Mouse (Mus musculus): ENCODE results near the gene Slamf9. TPM values are rescaled to one million over a fixed set of nuclear protein-coding genes. Genes with fewer than 3 reads are reported as not detected.
A peak's percentile ranks its signal among the peaks of the same experiment; 100 is the strongest.

Gene Slamf9
- 0.19 and 0.38 TPM in 2 replicates for total RNA-seq (2014; rRNA removed)
- 0.20 and 0.29 TPM in 2 replicates for polyA plus RNA-seq (2015; fragmentation: Nextera tagmentation; extraction: Ambion mirVana)

- no peak for TF ChIP-seq CTCF (IDR thresholded peaks at IDR 0.05)
- no peaks in the 10 kb centered on the region for H3K9me3 ChIP-seq (ENCODE audit: low read length)
- ATAC-seq (ENCODE audit: low FRiP score) (no peak), DNase-seq (ENCODE audit: low spot score) (no peak)
- H3K4me1 ChIP-seq (ENCODE audit: insufficient read depth, low read length), result no peaks in the 10 kb centered on the region
- no peaks in the 10 kb centered on the region for H3K36me3 ChIP-seq (ENCODE audit: insufficient read depth, low read length)
- H3K27me3 ChIP-seq (ENCODE audit: insufficient read depth, low read length), result no peaks in the 10 kb centered on the region
- no peak within 1 kb of the TSS for H3K4me3 ChIP-seq (ENCODE audit: low read depth, low read length)
- H3K27ac ChIP-seq (ENCODE audit: low read depth, low read length), result no peak within 1 kb of the TSS
- no peak within 1 kb of the TSS for H3K4me2 ChIP-seq (ENCODE audit: low read depth, low read length, poor library complexity, severe bottlenecking)
- H3K9ac ChIP-seq (replicated peaks; ENCODE audit: low read length, poor library complexity, severe bottlenecking), result no peak within 1 kb of the TSS
- 74% methylated on average over 7 of the region's 7 CpGs for WGBS
These were observed at the start of gene Slamf9 for GRCm38 (mm10) chr1:172475054-172475741. Slamf9 (plus strand) TSS chr1:172475358.

DNA sequence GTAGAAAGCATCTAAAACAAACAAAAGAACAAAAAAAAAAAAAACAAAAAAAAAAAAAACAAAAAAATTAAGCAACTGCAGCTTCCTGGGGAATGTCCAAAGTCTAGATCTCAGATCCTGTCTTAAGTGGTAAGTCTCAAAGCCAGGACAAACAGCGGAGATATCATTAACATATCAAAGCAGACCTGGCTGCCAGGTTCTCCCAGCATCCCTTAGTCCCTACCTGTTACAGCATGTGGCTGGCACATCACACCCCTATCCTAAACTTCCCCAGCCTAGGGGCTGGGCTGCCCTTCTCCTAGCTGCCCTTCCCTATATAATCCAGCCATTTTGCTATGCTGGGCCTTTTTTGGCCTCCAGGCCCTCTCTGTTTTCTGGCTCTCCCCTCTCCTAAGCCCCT, 48.7 kb upstream of the Slamf9 start:
- ATAC-seq (ENCODE audit: low FRiP score) (no peak), DNase-seq (ENCODE audit: low spot score) (no peak)
- no peaks in the 10 kb centered on the region for H3K4me1 ChIP-seq (ENCODE audit: insufficient read depth, low read length)
- no peaks in the 10 kb centered on the region for H3K36me3 ChIP-seq (ENCODE audit: insufficient read depth, low read length)
- H3K9ac ChIP-seq (replicated peaks; ENCODE audit: low read length, poor library complexity, severe bottlenecking), result no peak overlapping the region
- TF ChIP-seq CTCF (IDR thresholded peaks at IDR 0.05), result no peak
- 61% methylated on average over 1 of the region's 1 CpGs for WGBS
- H3K27ac ChIP-seq (ENCODE audit: low read depth, low read length), result no peak overlapping the region
- H3K4me2 ChIP-seq (ENCODE audit: low read depth, low read length, poor library complexity, severe bottlenecking), result no peak overlapping the region
- H3K27me3 ChIP-seq (ENCODE audit: insufficient read depth, low read length), result no peaks in the 10 kb centered on the region
- H3K4me3 ChIP-seq (ENCODE audit: low read depth, low read length), result no peak overlapping the region
- H3K9me3 ChIP-seq (ENCODE audit: low read length), result no peaks in the 10 kb centered on the region

DNA sequence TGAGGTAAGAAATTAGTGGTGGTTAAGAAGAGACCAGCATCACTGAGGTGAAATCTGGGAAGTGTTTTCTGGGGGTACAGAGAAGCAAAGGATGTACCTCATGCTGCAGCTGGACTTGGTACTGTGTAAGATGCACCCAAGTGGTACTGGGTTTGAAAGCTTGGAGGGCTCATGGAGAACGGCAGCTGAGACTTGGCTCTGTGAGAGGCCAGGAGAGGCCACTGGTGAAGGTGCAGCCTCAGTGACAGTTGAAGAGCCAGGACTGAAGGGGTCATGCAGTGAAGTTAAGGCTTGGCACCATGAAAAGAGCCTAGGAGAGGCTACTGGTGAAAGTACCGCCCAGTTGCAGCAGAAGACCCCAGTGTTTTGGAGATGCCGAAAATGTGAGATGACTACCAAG, 47.3 kb upstream of the Slamf9 start:
- Histone ChIP-seq H3K9me3 (ENCODE audit: low read length) (no peaks in the 10 kb centered on the region), H3K27ac (ENCODE audit: low read depth, low read length) (no peak overlapping the region), H3K4me3 (ENCODE audit: low read depth, low read length) (no peak overlapping the region), H3K9ac (replicated peaks; ENCODE audit: low read length, poor library complexity, severe bottlenecking) (no peak overlapping the region), H3K27me3 (ENCODE audit: insufficient read depth, low read length) (no peaks in the 10 kb centered on the region), H3K4me2 (ENCODE audit: low read depth, low read length, poor library complexity, severe bottlenecking) (no peak overlapping the region), H3K36me3 (ENCODE audit: insufficient read depth, low read length) (no peaks in the 10 kb centered on the region), H3K4me1 (ENCODE audit: insufficient read depth, low read length) (no peaks in the 10 kb centered on the region)
- WGBS, result 99% methylated on average over 3 of the region's 3 CpGs
- TF ChIP-seq CTCF (IDR thresholded peaks at IDR 0.05), result no peak
- DNase-seq (ENCODE audit: low spot score) (no peak), ATAC-seq (ENCODE audit: low FRiP score) (no peak)

DNA sequence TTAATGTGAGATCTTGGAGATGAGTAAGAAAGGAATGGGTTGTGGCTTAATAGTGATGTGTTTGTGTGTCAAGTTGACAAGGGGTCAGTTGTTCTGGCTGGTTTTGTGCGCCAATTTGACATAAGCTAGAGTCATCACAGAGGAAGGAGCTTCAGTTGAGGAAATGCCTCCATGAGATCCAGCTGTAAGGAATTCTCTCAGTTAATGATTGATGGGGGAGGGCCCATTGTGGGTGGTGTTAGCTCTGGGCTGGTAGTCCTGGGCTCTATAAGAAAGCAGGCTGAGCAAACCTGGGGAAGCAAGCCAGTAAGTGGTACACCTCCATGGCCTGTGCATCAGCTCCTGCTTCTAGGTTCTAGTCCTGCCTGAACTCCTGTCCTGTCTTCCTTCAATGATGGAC, 46.5 kb upstream of the Slamf9 start:
- ATAC-seq (ENCODE audit: low FRiP score) (no peak), DNase-seq (ENCODE audit: low spot score) (no peak)
- Histone ChIP-seq H3K36me3 (ENCODE audit: insufficient read depth, low read length) (no peaks in the 10 kb centered on the region), H3K4me1 (ENCODE audit: insufficient read depth, low read length) (no peaks in the 10 kb centered on the region), H3K9ac (replicated peaks; ENCODE audit: low read length, poor library complexity, severe bottlenecking) (no peak overlapping the region), H3K27me3 (ENCODE audit: insufficient read depth, low read length) (no peaks in the 10 kb centered on the region), H3K27ac (ENCODE audit: low read depth, low read length) (no peak overlapping the region), H3K4me3 (ENCODE audit: low read depth, low read length) (no peak overlapping the region), H3K9me3 (ENCODE audit: low read length) (no peaks in the 10 kb centered on the region), H3K4me2 (ENCODE audit: low read depth, low read length, poor library complexity, severe bottlenecking) (no peak overlapping the region)
- 93% methylated on average over 1 of the region's 1 CpGs for WGBS
- TF ChIP-seq CTCF (IDR thresholded peaks at IDR 0.05), result no peak

DNA sequence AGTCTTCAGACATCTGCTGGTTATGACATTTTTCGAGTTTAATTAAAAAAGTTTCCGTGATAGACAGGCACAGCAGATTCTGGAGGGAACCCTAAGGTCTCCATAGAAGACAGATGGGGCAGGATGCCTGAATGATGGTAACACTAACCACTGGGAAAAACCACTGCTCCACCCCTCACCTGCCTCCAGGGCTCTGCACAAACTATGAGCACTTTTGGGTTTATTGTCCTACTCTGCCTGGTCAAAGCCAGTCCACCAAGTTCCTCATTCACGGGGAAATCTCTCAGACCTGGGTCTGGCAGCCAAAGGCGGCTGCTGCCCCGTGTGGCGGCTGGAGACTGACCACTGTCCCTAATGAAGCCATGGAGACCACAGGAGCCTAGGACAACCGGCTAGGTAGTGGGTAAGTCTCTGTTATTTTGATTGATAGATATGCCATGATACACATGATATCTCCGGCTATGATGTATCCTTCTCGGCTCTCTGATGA, 44.4 kb upstream of the Slamf9 start:
- ATAC-seq (ENCODE audit: low FRiP score), result no peak
- 59% methylated on average over 9 of the region's 9 CpGs for WGBS
- Histone ChIP-seq H3K4me3 (ENCODE audit: low read depth, low read length) (no peak overlapping the region), H3K9me3 (ENCODE audit: low read length) (no peaks in the 10 kb centered on the region), H3K27me3 (ENCODE audit: insufficient read depth, low read length) (no peaks in the 10 kb centered on the region), H3K4me1 (ENCODE audit: insufficient read depth, low read length) (no peaks in the 10 kb centered on the region), H3K27ac (ENCODE audit: low read depth, low read length) (no peak overlapping the region), H3K9ac (replicated peaks; ENCODE audit: low read length, poor library complexity, severe bottlenecking) (no peak overlapping the region), H3K4me2 (ENCODE audit: low read depth, low read length, poor library complexity, severe bottlenecking) (no peak overlapping the region), H3K36me3 (ENCODE audit: insufficient read depth, low read length) (no peaks in the 10 kb centered on the region)
- TF ChIP-seq CTCF (IDR thresholded peaks at IDR 0.05), result 0 out of 2 replicates have a peak, but pooled peaks have one; percentile 9
- no peak for DNase-seq (ENCODE audit: low spot score)

DNA sequence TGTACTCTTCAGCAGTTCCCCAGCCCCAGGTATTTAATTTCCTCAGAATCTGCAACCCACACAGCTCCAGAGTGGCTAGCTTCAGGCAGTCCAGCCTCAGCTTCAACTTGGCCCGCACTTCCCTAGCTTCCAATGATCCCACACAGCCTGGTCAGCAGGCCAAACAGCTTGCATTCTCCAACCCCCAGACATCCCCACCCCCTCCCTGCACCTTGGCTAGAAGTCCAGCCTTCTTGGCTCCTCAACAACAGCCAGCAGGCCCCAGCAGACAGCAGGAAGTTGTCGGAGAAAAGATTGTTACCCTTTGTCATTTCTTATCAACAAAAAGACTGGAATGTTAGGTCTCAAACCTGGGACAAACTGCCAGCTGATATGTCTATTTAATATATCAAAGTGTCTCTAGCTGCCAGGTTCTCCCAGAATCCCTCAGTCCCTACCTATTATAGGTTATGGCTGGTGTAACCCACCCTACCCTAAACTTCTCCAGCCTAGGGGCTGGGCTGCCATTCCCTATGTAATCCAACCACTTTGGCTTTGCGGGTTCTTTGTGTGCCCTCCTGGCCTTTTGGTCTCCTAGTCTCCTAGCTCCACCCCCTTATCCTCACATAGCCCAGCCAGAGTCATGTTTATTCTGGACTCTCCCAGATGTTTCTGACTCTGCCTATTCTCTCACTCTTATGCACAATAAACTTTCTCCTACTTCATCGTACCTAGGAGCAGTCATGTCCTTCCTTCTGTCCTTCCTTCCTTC, 43.1 kb upstream of the Slamf9 start:
- 67% methylated on average over 4 of the region's 4 CpGs for WGBS
- no peaks in the 10 kb centered on the region for H3K27me3 ChIP-seq (ENCODE audit: insufficient read depth, low read length)
- DNase-seq (ENCODE audit: low spot score) (no peak), ATAC-seq (ENCODE audit: low FRiP score) (no peak)
- no peak for TF ChIP-seq CTCF (IDR thresholded peaks at IDR 0.05)
- H3K36me3 ChIP-seq (ENCODE audit: insufficient read depth, low read length), result no peaks in the 10 kb centered on the region
- H3K27ac ChIP-seq (ENCODE audit: low read depth, low read length), result no peak overlapping the region
- H3K9me3 ChIP-seq (ENCODE audit: low read length), result no peaks in the 10 kb centered on the region
- no peak overlapping the region for H3K9ac ChIP-seq (replicated peaks; ENCODE audit: low read length, poor library complexity, severe bottlenecking)
- H3K4me2 ChIP-seq (ENCODE audit: low read depth, low read length, poor library complexity, severe bottlenecking), result no peak overlapping the region
- H3K4me1 ChIP-seq (ENCODE audit: insufficient read depth, low read length), result no peaks in the 10 kb centered on the region
- no peak overlapping the region for H3K4me3 ChIP-seq (ENCODE audit: low read depth, low read length)
